Mouse (Mus musculus): Measurements from ENCODE around the gene Wdr91. TPM values are rescaled to one million over a fixed set of nuclear protein-coding genes. Genes with fewer than 3 reads are reported as not detected.

Wdr91 gene
- polyA plus RNA-seq, 1 experiment from 2014 or later, result 10.7 TPM

GRCm38 (mm10) chr6:34861546-34862053 lies 49.1 kb downstream of the Wdr91 start:
- ATAC-seq (ENCODE audit: insufficient number of reproducible peaks, insufficient read depth, low FRiP score, low read depth), result no peak
- no peak overlapping the region for H3K4me3 ChIP-seq (ENCODE audit: low read depth, low read length)
- no peaks in the 10 kb centered on the region for H3K9me3 ChIP-seq (ENCODE audit: control insufficient read depth, low read depth, low read length)
- H3K36me3 ChIP-seq (ENCODE audit: control insufficient read depth, insufficient read depth, low read length), result no peaks in the 10 kb centered on the region
- 89% methylated on average over 11 of the region's 11 CpGs for WGBS
- peaks cover 16% of the 10 kb centered on the region; the same call in 1 of the 2 replicates for H3K4me1 ChIP-seq (ENCODE audit: control insufficient read depth, insufficient read depth, low read length)
- no peak overlapping the region for H3K9ac ChIP-seq (replicated peaks; ENCODE audit: low read depth, low read length)
- H3K27me3 ChIP-seq (ENCODE audit: control insufficient read depth, insufficient read depth, low read length), result no peaks in the 10 kb centered on the region
- no peak overlapping the region for H3K4me2 ChIP-seq (replicated peaks; ENCODE audit: low read depth, low read length)
- H3K27ac ChIP-seq (ENCODE audit: low read length), result no peak overlapping the region

- H3K4me2 ChIP-seq (replicated peaks; ENCODE audit: low read depth, low read length), result no peak overlapping the region
- ATAC-seq (ENCODE audit: insufficient number of reproducible peaks, insufficient read depth, low FRiP score, low read depth), result no peak
- H3K27ac ChIP-seq (ENCODE audit: low read length), result no peak overlapping the region
- H3K4me1 ChIP-seq (ENCODE audit: control insufficient read depth, insufficient read depth, low read length), result 0 out of 2 replicates have a peak, but pooled peaks cover 3% of the 10 kb centered on the region
- H3K27me3 ChIP-seq (ENCODE audit: control insufficient read depth, insufficient read depth, low read length), result no peaks in the 10 kb centered on the region
- H3K36me3 ChIP-seq (ENCODE audit: control insufficient read depth, insufficient read depth, low read length), result no peaks in the 10 kb centered on the region
- no peak overlapping the region for H3K4me3 ChIP-seq (ENCODE audit: low read depth, low read length)
- 92% methylated on average over 5 of the region's 5 CpGs for WGBS
- no peaks in the 10 kb centered on the region for H3K9me3 ChIP-seq (ENCODE audit: control insufficient read depth, low read depth, low read length)
- H3K9ac ChIP-seq (replicated peaks; ENCODE audit: low read depth, low read length), result no peak overlapping the region
Observed at GRCm38 (mm10) chr6:34832352-34832751, 78.3 kb downstream of the Wdr91 start.

Other genes with a start within 250 kb of the Wdr91 start
- gene Agbl3, start 130.4 kb downstream of the Wdr91 start, polyA plus RNA-seq (2014; fragmentation: Nextera tagmentation; extraction: Ambion mirVana), result 6.9 and 8.5 TPM in 2 replicates
- 1.4 and 1.8 TPM in 2 replicates for gene Tmem140, start 47.7 kb downstream of the Wdr91 start, polyA plus RNA-seq (2014; fragmentation: Nextera tagmentation; extraction: Ambion mirVana)
- 9.4 and 10.0 TPM in 2 replicates for gene Cyren, start 32.8 kb downstream of the Wdr91 start, polyA plus RNA-seq (2014; fragmentation: Nextera tagmentation; extraction: Ambion mirVana)
- not detected in 2 replicates for gene Stra8, start 9.3 kb upstream of the Wdr91 start, polyA plus RNA-seq (2014; fragmentation: Nextera tagmentation; extraction: Ambion mirVana)
- 3.2 and 3.4 TPM in 2 replicates for gene Slc23a4, start 77.5 kb upstream of the Wdr91 start, polyA plus RNA-seq (2014; fragmentation: Nextera tagmentation; extraction: Ambion mirVana)
- gene Cnot4, start 222.8 kb upstream of the Wdr91 start, polyA plus RNA-seq (2014; fragmentation: Nextera tagmentation; extraction: Ambion mirVana), result 36.5 and 40.4 TPM in 2 replicates